Mouse (Mus musculus): ENCODE measurements around the gene Fam166a. TPM values are rescaled to one million over a fixed set of nuclear protein-coding genes. Genes with fewer than 3 reads are reported as not detected.

Fam166a gene
- 0.68 TPM in 1 of 2 replicates, not detected in the other for polyA plus RNA-seq (2015; fragmentation: Nextera tagmentation; extraction: Ambion mirVana)

DNA sequence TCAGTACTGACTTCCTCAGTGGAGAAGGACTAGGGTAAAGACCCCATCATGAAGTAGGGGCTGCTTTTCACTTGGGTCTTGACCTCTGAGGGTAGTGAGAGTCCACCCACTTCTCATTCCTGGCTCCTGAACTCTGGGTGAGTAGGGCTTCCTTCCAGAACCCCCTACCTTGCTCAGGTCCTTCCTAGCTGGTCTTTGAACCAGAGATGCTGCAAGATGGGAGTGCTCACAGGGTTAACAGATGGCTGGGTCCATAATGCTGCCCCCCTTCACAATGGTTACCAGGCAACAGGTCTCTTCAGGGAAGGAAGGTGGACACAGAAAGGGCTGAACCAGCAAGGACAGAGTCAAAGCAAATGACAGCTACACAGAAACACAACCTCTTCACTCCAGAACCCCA, at the start of gene Fam166a:
Gene Fam166a, plus strand, starts transcription at position 301 of the 400 bp plus-strand sequence.
- H3K4me2 ChIP-seq (ENCODE audit: low read depth, low read length): no peak within 1 kb of the TSS
- H3K9ac ChIP-seq (ENCODE audit: low read length): no peak within 1 kb of the TSS
- no peaks in the 10 kb centered on the region for H3K27me3 ChIP-seq (ENCODE audit: control insufficient read depth, insufficient read depth, low read depth, low read length)
- no peaks in the 10 kb centered on the region for H3K9me3 ChIP-seq (ENCODE audit: control insufficient read depth, low read length)
- peaks cover 7% of the 10 kb centered on the region for H3K36me3 ChIP-seq (ENCODE audit: control insufficient read depth, insufficient read depth, low read length)
- peaks cover 3% of the 10 kb centered on the region for H3K4me1 ChIP-seq (replicated peaks; ENCODE audit: control insufficient read depth, insufficient read depth, low read length)
- H3K4me3 ChIP-seq (ENCODE audit: low read length): no peak within 1 kb of the TSS
- no peak for ATAC-seq (ENCODE audit: low read depth)
- no peak within 1 kb of the TSS for H3K27ac ChIP-seq (ENCODE audit: low read length)

DNA sequence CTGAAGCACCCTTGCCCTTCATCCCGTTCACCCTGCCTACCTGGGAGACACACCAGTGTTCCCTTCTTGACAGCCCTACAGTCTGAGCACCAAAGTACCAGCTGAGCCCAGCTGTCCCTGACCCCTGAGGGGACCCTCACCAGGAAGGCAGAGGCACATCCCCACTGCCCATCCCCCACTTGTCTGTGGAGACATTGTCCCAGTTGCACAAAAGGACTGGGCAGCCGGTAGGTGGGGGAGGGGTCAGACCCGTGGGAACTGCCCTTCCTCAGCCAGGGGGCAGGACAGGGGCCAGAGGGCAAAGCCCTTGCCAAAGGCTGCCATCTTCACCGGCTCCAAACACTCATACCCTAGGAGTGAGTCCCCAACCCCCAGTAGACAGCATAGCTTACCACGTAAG, 48.8 kb upstream of the Fam166a start:
- H3K4me3 ChIP-seq (ENCODE audit: low read length): no peak overlapping the region
- WGBS: 35% methylated on average over 5 of the region's 5 CpGs
- H3K9me3 ChIP-seq (ENCODE audit: control insufficient read depth, low read length): no peaks in the 10 kb centered on the region
- H3K36me3 ChIP-seq (ENCODE audit: control insufficient read depth, insufficient read depth, low read length): no peaks in the 10 kb centered on the region
- no peak overlapping the region for H3K4me2 ChIP-seq (ENCODE audit: low read depth, low read length)
- H3K9ac ChIP-seq (ENCODE audit: low read length): no peak overlapping the region
- no peak for ATAC-seq (ENCODE audit: low read depth)
- H3K27ac ChIP-seq (ENCODE audit: low read length): no peak overlapping the region
- no peaks in the 10 kb centered on the region for H3K27me3 ChIP-seq (ENCODE audit: control insufficient read depth, insufficient read depth, low read depth, low read length)
- H3K4me1 ChIP-seq (replicated peaks; ENCODE audit: control insufficient read depth, insufficient read depth, low read length): peaks cover 19% of the 10 kb centered on the region

DNA sequence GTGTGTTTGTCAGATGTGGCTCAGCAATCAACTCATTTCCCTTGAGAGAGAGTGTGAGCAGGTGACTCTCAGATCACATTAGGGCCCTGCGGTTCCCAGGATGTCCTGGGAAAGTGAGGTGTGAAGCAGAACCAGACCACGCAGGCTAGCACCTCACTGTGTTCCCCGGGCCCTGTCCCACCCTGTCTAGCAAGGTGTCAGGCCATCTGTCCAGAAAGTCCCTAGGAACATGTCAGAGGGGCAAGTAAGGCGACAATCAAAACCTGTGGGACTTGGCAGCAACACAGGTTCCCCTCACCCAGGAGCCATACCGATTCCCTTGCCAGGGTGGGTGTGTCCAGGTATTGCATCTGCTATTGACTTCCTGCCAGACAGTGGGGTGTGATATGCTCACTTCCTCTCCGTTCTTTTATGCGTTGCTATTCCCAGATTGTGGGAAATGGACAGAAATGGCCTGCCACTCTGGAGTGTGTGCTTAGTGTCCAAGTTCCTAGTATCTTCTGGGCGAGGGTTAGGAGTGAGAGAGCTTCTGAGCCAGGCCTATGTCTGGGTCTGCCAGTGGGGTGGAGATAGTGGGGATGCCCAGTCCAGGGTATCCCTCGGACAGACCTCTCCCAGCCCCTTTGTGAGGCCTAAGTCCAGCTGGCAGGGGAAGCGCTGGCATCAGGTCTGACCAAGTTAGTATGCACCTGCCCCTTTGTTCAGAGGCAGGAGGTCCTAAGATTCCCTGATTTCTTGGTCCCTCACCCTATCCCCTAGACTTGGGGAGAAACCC, 48.0 kb upstream of the Fam166a start:
- 52% methylated on average over 10 of the region's 10 CpGs for WGBS
- H3K27ac ChIP-seq (ENCODE audit: low read length): peak overlapping the region; percentile 43; the same call in 1 of the 2 replicates
- no peak overlapping the region for H3K4me2 ChIP-seq (ENCODE audit: low read depth, low read length)
- no peak overlapping the region for H3K9ac ChIP-seq (ENCODE audit: low read length)
- ATAC-seq (ENCODE audit: low read depth): no peak
- H3K4me1 ChIP-seq (replicated peaks; ENCODE audit: control insufficient read depth, insufficient read depth, low read length): peaks cover 23% of the 10 kb centered on the region
- H3K9me3 ChIP-seq (ENCODE audit: control insufficient read depth, low read length): no peaks in the 10 kb centered on the region
- no peak overlapping the region for H3K4me3 ChIP-seq (ENCODE audit: low read length)
- H3K36me3 ChIP-seq (ENCODE audit: control insufficient read depth, insufficient read depth, low read length): no peaks in the 10 kb centered on the region
- H3K27me3 ChIP-seq (ENCODE audit: control insufficient read depth, insufficient read depth, low read depth, low read length): no peaks in the 10 kb centered on the region

GRCm38 (mm10) chr2:25171101-25171768, 47.3 kb upstream of the Fam166a start:
- Histone ChIP-seq H3K4me2 (ENCODE audit: low read depth, low read length) (no peak overlapping the region), H3K27ac (ENCODE audit: low read length) (no peak overlapping the region), H3K4me3 (ENCODE audit: low read length) (no peak overlapping the region), H3K27me3 (ENCODE audit: control insufficient read depth, insufficient read depth, low read depth, low read length) (no peaks in the 10 kb centered on the region), H3K4me1 (replicated peaks; ENCODE audit: control insufficient read depth, insufficient read depth, low read length) (peaks cover 24% of the 10 kb centered on the region), H3K9ac (ENCODE audit: low read length) (no peak overlapping the region), H3K36me3 (ENCODE audit: control insufficient read depth, insufficient read depth, low read length) (no peaks in the 10 kb centered on the region), H3K9me3 (ENCODE audit: control insufficient read depth, low read length) (no peaks in the 10 kb centered on the region)
- ATAC-seq (ENCODE audit: low read depth): no peak
- WGBS: 86% methylated on average over 6 of the region's 6 CpGs

DNA sequence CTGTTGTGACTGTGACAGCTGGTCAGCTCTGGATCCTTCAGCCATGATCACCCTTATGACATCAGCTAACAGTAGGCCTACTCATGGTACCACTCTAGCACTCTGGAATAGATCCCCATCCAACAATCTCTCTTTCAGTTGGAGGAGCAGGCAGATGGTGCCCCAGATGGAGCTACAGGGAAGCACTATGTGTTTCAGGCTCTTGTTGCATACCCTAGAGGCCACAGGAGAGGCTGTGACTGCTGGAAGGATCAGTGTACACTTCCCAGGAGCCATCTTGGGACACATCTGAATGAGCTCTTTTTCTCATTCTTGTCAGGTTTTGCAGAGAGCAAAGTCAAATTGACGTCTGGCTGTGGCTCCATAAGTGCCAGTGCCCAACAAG, 46.8 kb upstream of the Fam166a start:
- Histone ChIP-seq H3K27ac (ENCODE audit: low read length) (no peak overlapping the region), H3K27me3 (ENCODE audit: control insufficient read depth, insufficient read depth, low read depth, low read length) (no peaks in the 10 kb centered on the region), H3K9me3 (ENCODE audit: control insufficient read depth, low read length) (no peaks in the 10 kb centered on the region), H3K4me3 (ENCODE audit: low read length) (no peak overlapping the region), H3K9ac (ENCODE audit: low read length) (no peak overlapping the region), H3K36me3 (ENCODE audit: control insufficient read depth, insufficient read depth, low read length) (no peaks in the 10 kb centered on the region), H3K4me1 (replicated peaks; ENCODE audit: control insufficient read depth, insufficient read depth, low read length) (peaks cover 30% of the 10 kb centered on the region), H3K4me2 (ENCODE audit: low read depth, low read length) (no peak overlapping the region)
- 74% methylated on average over 1 of the region's 1 CpGs for WGBS
- ATAC-seq (ENCODE audit: low read depth): no peak

- Histone ChIP-seq H3K9me3 (ENCODE audit: control insufficient read depth, low read length) (no peaks in the 10 kb centered on the region), H3K27ac (ENCODE audit: low read length) (no peak overlapping the region), H3K36me3 (ENCODE audit: control insufficient read depth, insufficient read depth, low read length) (no peaks in the 10 kb centered on the region), H3K9ac (ENCODE audit: low read length) (no peak overlapping the region), H3K4me2 (ENCODE audit: low read depth, low read length) (no peak overlapping the region), H3K27me3 (ENCODE audit: control insufficient read depth, insufficient read depth, low read depth, low read length) (no peaks in the 10 kb centered on the region), H3K4me3 (ENCODE audit: low read length) (no peak overlapping the region), H3K4me1 (replicated peaks; ENCODE audit: control insufficient read depth, insufficient read depth, low read length) (peaks cover 32% of the 10 kb centered on the region)
- ATAC-seq (ENCODE audit: low read depth): no peak
- 44% methylated on average over 8 of the region's 8 CpGs for WGBS
These were observed 45.9 kb upstream of the Fam166a start for GRCm38 (mm10) chr2:25172629-25173028.

DNA sequence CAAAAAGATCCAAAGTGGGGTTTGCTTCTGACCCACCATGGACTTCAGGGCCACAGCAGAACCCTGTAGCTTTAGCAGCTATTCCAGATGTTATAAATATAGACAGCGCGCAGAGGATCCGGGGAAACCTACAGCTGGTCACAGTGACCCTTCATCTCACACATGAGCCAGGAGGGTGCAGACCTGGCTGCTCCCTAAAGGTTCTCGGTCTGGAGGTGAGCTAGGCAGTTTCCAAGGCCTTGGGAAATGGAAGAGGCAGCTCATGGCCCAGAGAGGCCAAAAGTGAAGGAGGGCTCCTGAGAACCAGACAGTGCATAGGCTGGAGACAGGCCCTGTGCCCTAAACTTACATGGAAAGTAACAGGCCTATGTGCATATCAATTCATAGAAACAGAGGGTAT, 44.7 kb upstream of the Fam166a start:
- peaks cover 36% of the 10 kb centered on the region for H3K4me1 ChIP-seq (replicated peaks; ENCODE audit: control insufficient read depth, insufficient read depth, low read length)
- no peak overlapping the region for H3K4me3 ChIP-seq (ENCODE audit: low read length)
- no peak for ATAC-seq (ENCODE audit: low read depth)
- H3K27me3 ChIP-seq (ENCODE audit: control insufficient read depth, insufficient read depth, low read depth, low read length): peaks cover 1% of the 10 kb centered on the region; the same call in 1 of the 2 replicates
- no peaks in the 10 kb centered on the region for H3K9me3 ChIP-seq (ENCODE audit: control insufficient read depth, low read length)
- no peak overlapping the region for H3K9ac ChIP-seq (ENCODE audit: low read length)
- 91% methylated on average over 4 of the region's 4 CpGs for WGBS
- H3K4me2 ChIP-seq (ENCODE audit: low read depth, low read length): no peak overlapping the region
- no peak overlapping the region for H3K27ac ChIP-seq (ENCODE audit: low read length)
- H3K36me3 ChIP-seq (ENCODE audit: control insufficient read depth, insufficient read depth, low read length): no peaks in the 10 kb centered on the region

DNA sequence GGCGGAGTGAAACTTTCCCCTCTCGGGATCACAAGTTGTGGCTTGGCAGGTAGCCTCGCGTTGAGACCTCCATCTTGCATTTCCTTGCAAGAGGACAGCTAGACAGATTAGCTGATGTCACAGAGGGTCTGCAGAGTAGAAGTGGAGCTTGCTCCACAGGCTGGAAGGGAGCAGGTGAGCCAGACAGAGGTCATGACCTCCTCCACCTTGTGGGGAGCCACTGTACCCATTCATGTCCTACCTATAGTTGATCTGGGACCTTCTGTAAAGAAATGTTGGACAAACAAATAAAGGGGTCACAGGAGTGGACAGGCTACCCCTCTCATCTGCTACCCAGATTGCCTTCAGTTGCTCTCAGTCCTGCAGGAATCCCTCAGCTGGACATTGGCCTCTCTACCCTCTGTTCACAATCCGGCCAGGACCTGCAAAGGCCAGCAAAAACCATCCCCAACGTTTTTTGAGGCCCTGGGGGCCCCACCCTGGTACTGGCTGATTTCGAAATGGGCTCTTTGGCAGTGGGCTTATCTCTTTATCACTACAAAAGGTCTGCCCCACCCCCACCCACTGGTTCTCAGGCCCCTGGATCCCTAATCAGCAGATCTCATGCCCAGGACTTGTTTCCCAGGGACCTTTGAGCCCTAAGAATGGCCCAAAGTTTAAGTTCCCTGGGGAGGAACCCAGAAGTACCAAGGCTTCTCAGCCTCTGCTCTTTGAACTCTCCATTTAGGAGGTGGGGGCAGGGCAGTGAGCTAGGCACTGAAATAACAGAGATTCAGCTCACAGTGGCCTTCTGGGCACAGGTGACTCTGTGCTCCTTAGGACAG, 43.5 kb upstream of the Fam166a start:
- Histone ChIP-seq H3K27me3 (ENCODE audit: control insufficient read depth, insufficient read depth, low read depth, low read length) (peaks cover 4% of the 10 kb centered on the region; the same call in 1 of the 2 replicates), H3K36me3 (ENCODE audit: control insufficient read depth, insufficient read depth, low read length) (no peaks in the 10 kb centered on the region), H3K4me2 (ENCODE audit: low read depth, low read length) (no peak overlapping the region), H3K9ac (ENCODE audit: low read length) (no peak overlapping the region), H3K4me1 (replicated peaks; ENCODE audit: control insufficient read depth, insufficient read depth, low read length) (peaks cover 33% of the 10 kb centered on the region), H3K27ac (ENCODE audit: low read length) (no peak overlapping the region), H3K9me3 (ENCODE audit: control insufficient read depth, low read length) (no peaks in the 10 kb centered on the region), H3K4me3 (ENCODE audit: low read length) (no peak overlapping the region)
- WGBS: 41% methylated on average over 7 of the region's 7 CpGs
- no peak for ATAC-seq (ENCODE audit: low read depth)

GRCm38 (mm10) chr2:25175690-25176078, 42.9 kb upstream of the Fam166a start:
- no peak overlapping the region for H3K4me3 ChIP-seq (ENCODE audit: low read length)
- H3K4me1 ChIP-seq (replicated peaks; ENCODE audit: control insufficient read depth, insufficient read depth, low read length): peaks cover 32% of the 10 kb centered on the region
- ATAC-seq (ENCODE audit: low read depth): no peak
- H3K9ac ChIP-seq (ENCODE audit: low read length): no peak overlapping the region
- no peaks in the 10 kb centered on the region for H3K9me3 ChIP-seq (ENCODE audit: control insufficient read depth, low read length)
- 81% methylated on average over 4 of the region's 4 CpGs for WGBS
- no peaks in the 10 kb centered on the region for H3K36me3 ChIP-seq (ENCODE audit: control insufficient read depth, insufficient read depth, low read length)
- H3K4me2 ChIP-seq (ENCODE audit: low read depth, low read length): no peak overlapping the region
- H3K27ac ChIP-seq (ENCODE audit: low read length): no peak overlapping the region
- H3K27me3 ChIP-seq (ENCODE audit: control insufficient read depth, insufficient read depth, low read depth, low read length): peaks cover 4% of the 10 kb centered on the region; the same call in 1 of the 2 replicates
